Mouse (Mus musculus): ENCODE results near the gene Gm11037.
A peak's percentile ranks its signal among the peaks of the same experiment; 100 is the strongest.

Gm11037 gene

GRCm38 (mm10) chr2:131148353-131149253, 15.3 kb downstream of the Gm11037 start:
- DNase-seq (ENCODE audit: low spot score), result no peak

GRCm38 (mm10) chr2:131149254-131149578, 15.9 kb downstream of the Gm11037 start:
- no peak for DNase-seq (ENCODE audit: low spot score)

DNA sequence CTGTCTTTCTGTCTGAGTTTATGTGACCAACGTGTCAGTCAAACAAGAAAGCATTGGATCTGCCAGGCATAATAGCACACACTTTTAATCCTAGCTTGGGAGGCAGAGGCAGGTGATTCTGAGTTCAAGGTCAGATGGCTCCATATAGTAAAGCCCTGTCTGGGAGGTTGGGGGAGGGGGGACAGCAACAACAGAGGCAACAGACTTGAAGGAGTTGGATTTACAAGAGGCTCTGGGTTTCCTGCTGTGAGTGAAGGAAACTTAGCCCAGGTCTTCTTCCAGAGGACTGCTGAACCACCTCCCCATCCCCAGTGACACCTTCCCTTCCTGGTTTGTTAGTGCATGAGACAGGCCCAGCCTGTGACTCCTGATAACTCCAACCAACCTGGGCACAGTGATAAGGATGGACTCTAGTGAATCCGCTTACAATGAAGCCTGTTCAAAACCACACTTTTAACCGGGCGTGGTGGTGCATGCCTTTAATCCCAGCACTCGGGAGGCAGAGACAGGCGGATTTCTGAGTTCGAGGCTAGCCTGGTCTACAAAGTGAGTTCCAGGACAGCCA, 19.0 kb downstream of the Gm11037 start:
- no peak for DNase-seq (ENCODE audit: low spot score)

GRCm38 (mm10) chr2:131154036-131154435, 20.7 kb downstream of the Gm11037 start:
- DNase-seq (ENCODE audit: low spot score), result no peak

GRCm38 (mm10) chr2:131156987-131157386, 23.7 kb downstream of the Gm11037 start:
- no peak for DNase-seq (ENCODE audit: low spot score)

DNA sequence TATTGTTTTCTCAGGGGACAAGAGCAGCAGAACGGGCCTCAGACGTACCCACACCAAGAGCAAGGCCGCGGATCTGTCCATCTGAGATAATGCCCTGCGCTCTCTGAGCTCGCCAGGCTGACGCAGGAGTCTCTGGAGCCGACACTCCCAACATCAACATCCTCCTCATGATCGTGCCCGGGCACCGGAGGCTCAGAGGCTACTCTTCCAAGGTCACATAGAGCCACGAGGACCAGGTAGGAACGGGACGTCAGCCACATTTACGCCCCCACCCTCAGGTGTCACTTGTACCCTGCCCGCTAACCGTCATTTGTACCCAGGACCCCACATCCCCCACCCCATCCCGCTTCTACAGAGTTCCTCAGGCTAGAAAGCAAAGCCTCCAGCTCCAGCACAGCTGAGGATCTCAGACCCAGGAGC, 26.2 kb downstream of the Gm11037 start:
- DNase-seq (ENCODE audit: low spot score), result no peak

GRCm38 (mm10) chr2:131159938-131160581, 26.8 kb downstream of the Gm11037 start, which contains the start of gene 1700037H04Rik:
Gene 1700037H04Rik (minus strand): TSS chr2:131160081.
- DNase-seq (ENCODE audit: low spot score), result peak; percentile 98

GRCm38 (mm10) chr2:131160671-131161111, 27.4 kb downstream of the Gm11037 start:
- DNase-seq (ENCODE audit: low spot score), result peak; percentile 45

GRCm38 (mm10) chr2:131163924-131164323, 30.6 kb downstream of the Gm11037 start:
- no peak for DNase-seq (ENCODE audit: low spot score)

DNA sequence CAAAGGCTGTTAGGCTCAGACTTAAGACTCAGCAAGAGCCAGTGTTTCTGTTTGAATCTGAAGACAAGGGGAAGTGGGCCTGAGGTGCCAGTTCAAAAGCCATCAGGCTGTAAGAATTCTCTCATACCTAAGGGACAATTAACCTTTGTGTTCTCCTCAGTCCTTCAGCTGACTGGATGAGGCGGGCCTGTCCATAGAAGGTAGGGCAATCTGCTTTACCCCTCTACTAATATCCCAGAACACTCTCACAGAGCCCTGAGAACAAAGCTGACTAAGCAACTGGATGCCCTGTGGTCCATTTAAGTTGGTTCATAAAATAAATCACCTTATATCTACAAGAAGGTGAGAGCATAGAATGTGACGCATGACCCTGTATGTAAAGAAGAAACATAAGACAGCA, 32.9 kb downstream of the Gm11037 start:
- DNase-seq (ENCODE audit: low spot score), result no peak

- no peak for DNase-seq (ENCODE audit: low spot score)
Measured at GRCm38 (mm10) chr2:131167984-131168383, 34.7 kb downstream of the Gm11037 start.

DNA sequence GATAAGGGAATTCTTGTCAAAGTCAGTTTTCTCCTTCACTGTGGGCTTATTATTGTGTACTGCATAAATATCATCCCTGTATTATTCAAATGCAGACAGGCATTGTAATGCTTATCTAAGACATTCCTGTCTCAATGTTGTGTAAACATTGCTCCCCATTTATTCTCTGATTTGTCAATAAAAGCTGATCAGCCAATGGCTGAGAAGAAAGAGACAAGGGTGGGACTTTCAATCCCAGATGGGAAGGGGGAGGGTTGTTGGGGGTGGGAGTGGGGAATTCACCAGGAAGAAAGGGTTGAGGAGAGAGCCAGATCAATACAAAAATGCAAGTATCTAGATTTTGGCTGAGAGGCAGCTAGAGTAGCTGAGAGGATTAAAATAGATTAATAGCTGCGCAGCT, 35.6 kb downstream of the Gm11037 start:
- DNase-seq (ENCODE audit: low spot score), result no peak

GRCm38 (mm10) chr2:131170936-131171335, 37.6 kb downstream of the Gm11037 start:
- no peak for DNase-seq (ENCODE audit: low spot score)

DNA sequence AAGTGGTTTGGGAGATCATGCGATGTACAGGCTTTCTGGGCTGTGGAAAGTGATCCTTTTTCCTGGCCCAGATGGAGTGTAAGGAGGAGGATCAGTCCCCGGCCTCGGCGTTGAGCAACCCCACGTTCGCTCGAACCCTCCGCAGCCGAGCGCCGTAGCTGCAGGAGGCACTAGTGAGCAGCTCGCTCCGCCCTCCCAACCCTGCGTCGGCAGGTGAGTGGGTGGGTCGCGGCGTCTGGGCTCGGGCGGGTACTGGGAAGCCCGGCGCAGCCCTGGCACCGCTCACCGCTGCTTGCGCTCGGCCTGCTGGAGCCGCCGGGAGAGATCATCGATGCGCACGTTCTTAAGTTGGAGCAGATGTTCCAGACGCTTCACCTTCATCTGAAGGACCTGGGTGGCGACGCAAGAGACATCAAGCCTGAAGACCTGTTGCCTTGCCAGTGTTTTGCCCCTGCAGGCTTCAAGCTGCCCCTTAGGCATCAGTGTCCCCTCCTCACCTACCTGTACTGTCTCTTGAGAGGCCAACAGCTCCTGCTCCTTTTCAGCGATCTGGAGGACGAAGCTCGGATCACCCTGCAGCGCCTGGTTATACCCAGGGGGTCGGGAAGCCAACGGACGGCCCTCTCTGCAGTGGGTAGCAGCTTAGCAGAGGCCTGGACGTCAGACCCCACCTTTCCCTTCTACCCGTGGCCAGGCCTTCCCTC, 38.3 kb downstream of the Gm11037 start:
- peak; percentile 73 for DNase-seq (ENCODE audit: low spot score)

- no peak for DNase-seq (ENCODE audit: low spot score)
Measured at GRCm38 (mm10) chr2:131172322-131172721, 39.0 kb downstream of the Gm11037 start.

- DNase-seq (ENCODE audit: low spot score), result peak; percentile 76
Measured at GRCm38 (mm10) chr2:131174700-131175099, 41.4 kb downstream of the Gm11037 start.

DNA sequence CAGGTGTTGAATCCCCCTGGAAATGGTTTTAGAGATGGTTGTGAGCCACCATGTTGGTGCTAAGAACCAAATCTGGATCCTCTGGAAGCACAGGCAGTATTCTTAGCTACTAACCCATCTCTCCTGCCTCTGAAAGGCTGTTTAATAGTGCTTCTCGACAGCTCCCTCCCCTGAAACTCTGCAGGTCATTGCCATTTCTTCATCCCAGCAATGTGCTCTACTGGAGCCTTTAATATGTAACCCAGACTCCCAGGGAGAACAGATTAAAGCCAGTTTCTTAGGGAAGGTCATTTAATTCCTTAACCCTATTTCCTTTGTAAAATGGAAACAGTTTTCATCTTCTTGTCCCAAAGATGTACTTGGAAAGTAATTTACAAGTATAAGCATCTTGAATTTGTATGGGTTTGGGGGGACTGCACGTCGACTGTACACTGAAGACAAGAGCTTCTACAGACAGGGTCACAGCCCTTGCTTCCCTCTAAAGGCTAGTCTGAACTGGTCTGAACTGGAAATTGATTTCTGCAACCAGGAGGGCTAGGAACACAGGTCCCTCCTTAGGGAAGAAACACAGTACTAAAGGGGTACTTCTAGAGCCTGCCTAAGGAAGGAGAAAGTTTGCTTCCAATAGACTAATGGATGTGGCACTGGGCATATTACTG, 42.1 kb downstream of the Gm11037 start:
- no peak for DNase-seq (ENCODE audit: low spot score)

- no peak for DNase-seq (ENCODE audit: low spot score)
Measured at GRCm38 (mm10) chr2:131175945-131176309, 42.6 kb downstream of the Gm11037 start.

- DNase-seq (ENCODE audit: low spot score), result no peak
Measured at GRCm38 (mm10) chr2:131176491-131176890, 43.2 kb downstream of the Gm11037 start.

GRCm38 (mm10) chr2:131177932-131178331, 44.6 kb downstream of the Gm11037 start:
- DNase-seq (ENCODE audit: low spot score), result no peak

GRCm38 (mm10) chr2:131178828-131179245, 45.5 kb downstream of the Gm11037 start:
- no peak for DNase-seq (ENCODE audit: low spot score)

All from testis, postnatal 14 days (tissue).